ENCODE assay signal across 15 mouse cellular contexts in the genomic region with DNA sequence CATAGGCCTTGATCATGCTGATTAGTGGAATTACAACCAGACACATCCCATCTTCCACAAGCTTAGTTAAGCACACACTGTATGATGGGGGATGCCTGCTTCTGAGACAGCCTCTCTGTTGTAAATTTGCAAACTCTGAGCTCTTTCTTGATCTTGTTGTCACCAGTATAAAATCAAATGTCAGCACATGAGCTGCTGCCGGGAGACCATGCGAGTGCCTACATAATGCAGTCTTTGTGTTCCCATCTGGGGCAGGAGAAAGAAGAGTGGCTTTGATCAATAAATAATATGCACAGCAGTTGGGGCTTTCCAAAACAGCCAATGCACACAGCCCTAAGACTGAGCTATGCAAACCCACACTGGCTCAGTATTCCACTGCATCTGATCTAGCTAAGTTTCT. TPM values are rescaled to one million over a fixed set of nuclear protein-coding genes. Genes with fewer than 3 reads are reported as not detected.
DNase-seq lines count a peak whose midpoint lies in the region; ATAC-seq and TF ChIP-seq lines count a peak whose summit lies in the region.
"Had no signal": no experiment of that assay in that cellular context is flagged by ENCODE, and none has a peak within 500 bp of the region (broad histone marks: within the 10 kb centered on the region; RNA-seq: fewer than 3 reads in every experiment).

No protein-coding gene starts in this region.

- peak overlapping the region; percentile 22 for H3K27ac ChIP-seq in forebrain, embryonic 13.5 days
- H3K27ac ChIP-seq in hindbrain, embryonic 14.5 days, result no peak overlapping the region
- H3K27ac ChIP-seq in midbrain, embryonic 15.5 days, result peak overlapping the region; percentile 39; the same call in 1 of the 2 replicates
- H3K27ac ChIP-seq: heart, embryonic 13.5 days; kidney, embryonic 15.5 days had no signal

- 22% methylated on average over 2 of the region's 2 CpGs for WGBS in forebrain, embryonic 13.5 days
- WGBS in hindbrain, embryonic 14.5 days, result 3% methylated on average over 2 of the region's 2 CpGs
- 11% methylated on average over 2 of the region's 2 CpGs for WGBS in midbrain, embryonic 15.5 days

- no peak overlapping the region for H3K9ac ChIP-seq in forebrain, embryonic 13.5 days
- no peak overlapping the region for H3K9ac ChIP-seq in hindbrain, embryonic 14.5 days
- H3K9ac ChIP-seq in midbrain, embryonic 15.5 days, result no peak overlapping the region
- H3K9ac ChIP-seq: heart, embryonic 13.5 days; kidney, embryonic 15.5 days had no signal

- no peak overlapping the region for H3K4me2 ChIP-seq in forebrain, embryonic 13.5 days
- no peak overlapping the region for H3K4me2 ChIP-seq in hindbrain, embryonic 14.5 days (replicated peaks)
- H3K4me2 ChIP-seq in midbrain, embryonic 15.5 days, result no peak overlapping the region
- H3K4me2 ChIP-seq: heart, embryonic 13.5 days; kidney, embryonic 15.5 days had no signal

- TF ChIP-seq CTCF in brain, embryonic 14.5 days (IDR thresholded peaks at IDR 0.05; ENCODE audit: borderline replicate concordance, extremely low read depth, insufficient read depth, insufficient read length), result no peak

- TF ChIP-seq POLR2A in brain, embryonic 14.5 days (IDR thresholded peaks at IDR 0.05; ENCODE audit: borderline replicate concordance, extremely low read depth, insufficient read depth, insufficient read length, poor library complexity, severe bottlenecking), result no peak

- peaks cover 20% of the 10 kb centered on the region for H3K4me1 ChIP-seq in forebrain, embryonic 13.5 days
- H3K4me1 ChIP-seq in hindbrain, embryonic 14.5 days (replicated peaks; ENCODE audit: control insufficient read depth, insufficient read depth, low read length), result peaks cover 7% of the 10 kb centered on the region; the same call in 1 of the 2 replicates
- peaks cover 16% of the 10 kb centered on the region for H3K4me1 ChIP-seq in midbrain, embryonic 15.5 days

- no peaks in the 10 kb centered on the region for H3K36me3 ChIP-seq in forebrain, embryonic 13.5 days (ENCODE audit: poor library complexity, severe bottlenecking)
- H3K36me3 ChIP-seq in hindbrain, embryonic 14.5 days (replicated peaks; ENCODE audit: control insufficient read depth, insufficient read depth), result no peaks in the 10 kb centered on the region
- no peaks in the 10 kb centered on the region for H3K36me3 ChIP-seq in midbrain, embryonic 15.5 days (replicated peaks)
- H3K36me3 ChIP-seq: heart, embryonic 13.5 days; kidney, embryonic 15.5 days had no signal

- H3K9me3 ChIP-seq in forebrain, embryonic 13.5 days (replicated peaks), result no peaks in the 10 kb centered on the region
- H3K9me3 ChIP-seq in hindbrain, embryonic 14.5 days (ENCODE audit: control insufficient read depth, low read length), result no peaks in the 10 kb centered on the region
- H3K9me3 ChIP-seq in midbrain, embryonic 15.5 days, result no peaks in the 10 kb centered on the region
- H3K9me3 ChIP-seq: heart, embryonic 13.5 days; kidney, embryonic 15.5 days had no signal

- H3K4me3 ChIP-seq in forebrain, embryonic 13.5 days, result no peak overlapping the region
- H3K4me3 ChIP-seq in hindbrain, embryonic 14.5 days (replicated peaks; ENCODE audit: low read length), result no peak overlapping the region
- H3K4me3 ChIP-seq in midbrain, embryonic 15.5 days, result no peak overlapping the region
- H3K4me3 ChIP-seq: heart, embryonic 13.5 days; kidney, embryonic 15.5 days; myocyte had no signal

- no peaks in the 10 kb centered on the region for H3K27me3 ChIP-seq in forebrain, embryonic 13.5 days
- no peaks in the 10 kb centered on the region; the same call in 1 of the 2 replicates for H3K27me3 ChIP-seq in hindbrain, embryonic 14.5 days (ENCODE audit: control insufficient read depth, insufficient read depth, low read length)
- H3K27me3 ChIP-seq in midbrain, embryonic 15.5 days (replicated peaks), result no peaks in the 10 kb centered on the region
- H3K27me3 ChIP-seq: heart, embryonic 13.5 days; kidney, embryonic 15.5 days had no signal

- peak; percentile 82 for DNase-seq in brain, embryonic 14.5 days (ENCODE audit: low read depth)
- no peak for DNase-seq in hindbrain, embryonic 14.5 days (ENCODE audit: low spot score)
- no peak for DNase-seq in spleen, postnatal 10 days (ENCODE audit: low spot score in 2 of 2)
- DNase-seq in liver, result no peak
- DNase-seq in heart, adult 9 months (ENCODE audit: low spot score in 2 of 2), result no peak
- DNase-seq: cerebellum, adult 11-12 months; layer of hippocampus, postnatal 36 days; left cerebral cortex, postnatal 4 days; thymus, postnatal 36 days had no signal

- ATAC-seq in forebrain, embryonic 13.5 days, result peak; percentile 64; the same call in 1 of the 2 replicates
- ATAC-seq in hindbrain, embryonic 14.5 days (ENCODE audit: low FRiP score), result peak; percentile 44; the same call in 1 of the 2 replicates
- ATAC-seq in midbrain, embryonic 15.5 days (replicated peaks), result peak; percentile 88
- no peak for ATAC-seq in CD4-positive, CD25-positive, alpha-beta regulatory T cell, adult 4 months

RNA-seq across cellular contexts. Expression of gene Afdn, which starts 37.9 kb away (rescaled TPM):
- 103 and 138 TPM in 2 replicates for polyA plus RNA-seq in brain, embryonic 14.5 days (2012; rRNA removed)
- 137 and 159 TPM in 2 replicates for polyA plus RNA-seq in forebrain, embryonic 13.5 days (2015; fragmentation: Nextera tagmentation; extraction: Ambion mirVana)
- 117 and 140 TPM in 2 replicates for polyA plus RNA-seq in hindbrain, embryonic 14.5 days (2014; fragmentation: Nextera tagmentation; extraction: Ambion mirVana)
- polyA plus RNA-seq in midbrain, embryonic 15.5 days (2015; fragmentation: Nextera tagmentation; extraction: Ambion mirVana), result 146 and 164 TPM in 2 replicates
- polyA plus RNA-seq in CD4-positive, CD25-positive, alpha-beta regulatory T cell, adult 4 months (2017; shearing (Covaris generic)), result 1 to 10 TPM; 1.5 to 4.1 TPM

RNA-seq across cellular contexts. Expression of gene Tcte2, which starts 39.2 kb away (rescaled TPM):
- polyA plus RNA-seq in brain, embryonic 14.5 days (2012; rRNA removed), result 15.3 and 18.4 TPM in 2 replicates
- 19.2 and 20.6 TPM in 2 replicates for polyA plus RNA-seq in forebrain, embryonic 13.5 days (2015; fragmentation: Nextera tagmentation; extraction: Ambion mirVana)
- 17.1 and 20.3 TPM in 2 replicates for polyA plus RNA-seq in hindbrain, embryonic 14.5 days (2014; fragmentation: Nextera tagmentation; extraction: Ambion mirVana)
- polyA plus RNA-seq in midbrain, embryonic 15.5 days (2015; fragmentation: Nextera tagmentation; extraction: Ambion mirVana), result 18.4 and 22.8 TPM in 2 replicates
- not detected for polyA plus RNA-seq in CD4-positive, CD25-positive, alpha-beta regulatory T cell, adult 4 months (2017; shearing (Covaris generic))

Comparison
In these comparisons a context has a peak if more than half of its experiments do, and no peak if none do; other contexts are left out.
1. RNA of gene Afdn, which starts 37.9 kb away (polyA plus RNA-seq): 146 to 164 TPM in midbrain, embryonic 15.5 days, 137 to 159 TPM in forebrain, embryonic 13.5 days, 117 to 140 TPM in hindbrain, embryonic 14.5 days and 103 to 138 TPM in brain, embryonic 14.5 days; 1.5 to 4.1 TPM in CD4-positive, CD25-positive, alpha-beta regulatory T cell, adult 4 months; every median in the first group is over 10 times any median in the second.
2. RNA of gene Tcte2, which starts 39.2 kb away (polyA plus RNA-seq): 18.4 to 22.8 TPM in midbrain, embryonic 15.5 days, 17.1 to 20.3 TPM in hindbrain, embryonic 14.5 days, 19.2 to 20.6 TPM in forebrain, embryonic 13.5 days and 15.3 to 18.4 TPM in brain, embryonic 14.5 days; not detected in CD4-positive, CD25-positive, alpha-beta regulatory T cell, adult 4 months; every median in the first group is over 10 times any median in the second.